Mouse (Mus musculus): ENCODE measurements around the gene Myocd. TPM values are rescaled to one million over a fixed set of nuclear protein-coding genes. Genes with fewer than 3 reads are reported as not detected.

The Myocd gene
- polyA plus RNA-seq, 1 experiment = 0.94 TPM

- H3K9ac ChIP-seq (ENCODE audit: low read depth, poor library complexity, severe bottlenecking) = no peak overlapping the region
- H3K27me3 ChIP-seq (ENCODE audit: control insufficient read depth, insufficient read depth, low read length, poor library complexity, severe bottlenecking) = no peaks in the 10 kb centered on the region; the same call in 1 of the 2 replicates
- no peaks in the 10 kb centered on the region for H3K4me1 ChIP-seq (ENCODE audit: control insufficient read depth, insufficient read depth, low read length)
- no peak for TF ChIP-seq CTCF (IDR thresholded peaks at IDR 0.05; ENCODE audit: low read depth, low read length)
- TF ChIP-seq EP300 (IDR thresholded peaks at IDR 0.05; ENCODE audit: insufficient read depth, low read depth, low read length) = no peak
- TF ChIP-seq POLR2A (IDR thresholded peaks at IDR 0.05; ENCODE audit: insufficient read depth, low read length) = no peak
- H3K27ac ChIP-seq (ENCODE audit: insufficient read depth, low read length) = no peak overlapping the region
- H3K9me3 ChIP-seq (replicated peaks; ENCODE audit: control insufficient read depth, insufficient read depth, low read length, poor library complexity, severe bottlenecking) = no peaks in the 10 kb centered on the region
- no peak overlapping the region for H3K4me3 ChIP-seq (ENCODE audit: low read depth, low read length)
- no peaks in the 10 kb centered on the region for H3K36me3 ChIP-seq (ENCODE audit: control insufficient read depth, insufficient read depth, low read length, poor library complexity, severe bottlenecking)
These were observed 5.7 kb upstream of the Myocd start for GRCm38 (mm10) chr11:65275441-65275840.

DNA sequence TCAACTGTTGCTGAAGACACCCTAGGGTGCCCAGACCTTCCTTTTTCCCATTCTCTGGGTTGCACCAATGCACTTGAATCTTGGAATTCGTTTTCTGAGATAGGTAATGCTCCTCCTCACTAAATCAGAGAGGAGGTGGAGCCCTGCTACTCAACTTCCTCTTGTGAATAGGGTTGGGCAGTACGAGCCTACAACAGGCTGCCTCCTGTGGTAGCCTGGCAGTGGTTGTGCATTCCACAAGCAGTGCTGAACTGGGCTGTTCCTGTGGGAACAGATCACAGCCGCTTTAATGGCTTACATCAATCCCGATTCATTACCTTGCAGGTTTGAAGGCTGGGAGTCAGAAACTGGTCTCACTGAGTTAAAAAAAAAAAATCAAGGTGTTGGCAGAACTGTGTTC is 1.2 kb upstream of the Myocd start:
- Histone ChIP-seq H3K4me1 (ENCODE audit: control insufficient read depth, insufficient read depth, low read length) (no peaks in the 10 kb centered on the region), H3K4me3 (ENCODE audit: low read depth, low read length) (no peak overlapping the region)
- TF ChIP-seq POLR2A (IDR thresholded peaks at IDR 0.05; ENCODE audit: insufficient read depth, low read length) (no peak), CTCF (IDR thresholded peaks at IDR 0.05; ENCODE audit: low read depth, low read length) (no peak), EP300 (IDR thresholded peaks at IDR 0.05; ENCODE audit: insufficient read depth, low read depth, low read length) (no peak)

GRCm38 (mm10) chr11:65268310-65268709 is 1.5 kb downstream of the Myocd start:
- no peak overlapping the region for H3K4me3 ChIP-seq (ENCODE audit: low read depth, low read length)
- H3K9ac ChIP-seq (ENCODE audit: low read depth, poor library complexity, severe bottlenecking) = no peak overlapping the region
- no peaks in the 10 kb centered on the region for H3K36me3 ChIP-seq (ENCODE audit: control insufficient read depth, insufficient read depth, low read length, poor library complexity, severe bottlenecking)
- H3K27ac ChIP-seq (ENCODE audit: insufficient read depth, low read length) = no peak overlapping the region
- no peaks in the 10 kb centered on the region for H3K4me1 ChIP-seq (ENCODE audit: control insufficient read depth, insufficient read depth, low read length)
- H3K9me3 ChIP-seq (replicated peaks; ENCODE audit: control insufficient read depth, insufficient read depth, low read length, poor library complexity, severe bottlenecking) = no peaks in the 10 kb centered on the region
- TF ChIP-seq CTCF (IDR thresholded peaks at IDR 0.05; ENCODE audit: low read depth, low read length) (no peak), POLR2A (IDR thresholded peaks at IDR 0.05; ENCODE audit: insufficient read depth, low read length) (no peak), EP300 (IDR thresholded peaks at IDR 0.05; ENCODE audit: insufficient read depth, low read depth, low read length) (no peak)
- no peaks in the 10 kb centered on the region; the same call in 1 of the 2 replicates for H3K27me3 ChIP-seq (ENCODE audit: control insufficient read depth, insufficient read depth, low read length, poor library complexity, severe bottlenecking)

More for the DNA sequence above, 1.2 kb upstream of the Myocd start:
- Histone ChIP-seq H3K9me3 (replicated peaks; ENCODE audit: control insufficient read depth, insufficient read depth, low read length, poor library complexity, severe bottlenecking) (no peaks in the 10 kb centered on the region), H3K27ac (ENCODE audit: insufficient read depth, low read length) (no peak overlapping the region), H3K36me3 (ENCODE audit: control insufficient read depth, insufficient read depth, low read length, poor library complexity, severe bottlenecking) (no peaks in the 10 kb centered on the region), H3K9ac (ENCODE audit: low read depth, poor library complexity, severe bottlenecking) (no peak overlapping the region), H3K27me3 (ENCODE audit: control insufficient read depth, insufficient read depth, low read length, poor library complexity, severe bottlenecking) (no peaks in the 10 kb centered on the region; the same call in 1 of the 2 replicates)

DNA sequence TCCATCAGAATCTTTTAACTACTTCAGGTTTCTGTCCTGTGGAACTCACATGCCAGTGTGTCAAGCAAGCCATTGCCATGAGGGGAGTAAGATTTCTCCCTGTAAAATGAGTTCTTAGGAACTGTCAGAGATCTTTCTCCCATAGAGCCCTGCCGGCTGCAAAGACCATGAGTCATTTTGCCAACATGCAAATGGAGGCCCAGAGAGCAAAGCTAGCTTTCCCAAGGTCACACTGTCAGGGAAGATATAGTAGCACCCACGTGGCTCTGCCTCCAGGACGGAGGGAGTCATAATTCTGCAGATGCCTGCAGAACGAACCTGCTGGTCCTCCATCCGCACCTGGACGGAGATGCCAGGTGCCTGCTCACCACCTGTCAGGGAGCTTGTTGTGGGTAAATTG is 6.3 kb downstream of the Myocd start:
- Histone ChIP-seq H3K9me3 (replicated peaks; ENCODE audit: control insufficient read depth, insufficient read depth, low read length, poor library complexity, severe bottlenecking) (no peaks in the 10 kb centered on the region), H3K4me1 (ENCODE audit: control insufficient read depth, insufficient read depth, low read length) (no peaks in the 10 kb centered on the region), H3K36me3 (ENCODE audit: control insufficient read depth, insufficient read depth, low read length, poor library complexity, severe bottlenecking) (no peaks in the 10 kb centered on the region), H3K27me3 (ENCODE audit: control insufficient read depth, insufficient read depth, low read length, poor library complexity, severe bottlenecking) (no peaks in the 10 kb centered on the region), H3K9ac (ENCODE audit: low read depth, poor library complexity, severe bottlenecking) (no peak overlapping the region), H3K27ac (ENCODE audit: insufficient read depth, low read length) (no peak overlapping the region), H3K4me3 (ENCODE audit: low read depth, low read length) (no peak overlapping the region)
- TF ChIP-seq EP300 (IDR thresholded peaks at IDR 0.05; ENCODE audit: insufficient read depth, low read depth, low read length) (no peak), CTCF (IDR thresholded peaks at IDR 0.05; ENCODE audit: low read depth, low read length) (no peak), POLR2A (IDR thresholded peaks at IDR 0.05; ENCODE audit: insufficient read depth, low read length) (no peak)

DNA sequence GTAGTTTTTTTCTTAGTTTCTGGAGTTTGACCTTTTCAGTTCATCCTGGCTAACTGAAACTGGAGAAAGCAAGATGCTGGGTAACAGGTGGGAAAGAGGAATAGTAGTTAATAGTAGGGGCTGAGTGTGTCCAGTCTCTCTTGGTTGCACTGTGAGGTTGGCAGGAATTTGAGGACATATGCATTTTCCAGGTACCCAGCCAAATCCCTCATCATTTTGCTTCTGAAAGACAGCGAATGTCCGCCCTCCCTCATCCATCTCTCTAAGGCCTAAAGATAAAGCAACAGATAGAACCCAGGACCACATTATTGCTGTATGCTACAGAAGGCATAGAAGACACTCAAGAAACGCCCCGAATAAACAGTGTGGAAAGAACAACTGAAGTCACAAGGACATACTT is 10.8 kb downstream of the Myocd start:
- H3K27me3 ChIP-seq (ENCODE audit: control insufficient read depth, insufficient read depth, low read length, poor library complexity, severe bottlenecking) = no peaks in the 10 kb centered on the region
- no peak overlapping the region for H3K9ac ChIP-seq (ENCODE audit: low read depth, poor library complexity, severe bottlenecking)
- no peaks in the 10 kb centered on the region for H3K36me3 ChIP-seq (ENCODE audit: control insufficient read depth, insufficient read depth, low read length, poor library complexity, severe bottlenecking)
- TF ChIP-seq EP300 (IDR thresholded peaks at IDR 0.05; ENCODE audit: insufficient read depth, low read depth, low read length) (no peak), CTCF (IDR thresholded peaks at IDR 0.05; ENCODE audit: low read depth, low read length) (no peak), POLR2A (IDR thresholded peaks at IDR 0.05; ENCODE audit: insufficient read depth, low read length) (no peak)
- no peaks in the 10 kb centered on the region for H3K4me1 ChIP-seq (ENCODE audit: control insufficient read depth, insufficient read depth, low read length)
- no peak overlapping the region for H3K4me3 ChIP-seq (ENCODE audit: low read depth, low read length)
- H3K9me3 ChIP-seq (replicated peaks; ENCODE audit: control insufficient read depth, insufficient read depth, low read length, poor library complexity, severe bottlenecking) = no peaks in the 10 kb centered on the region
- no peak overlapping the region for H3K27ac ChIP-seq (ENCODE audit: insufficient read depth, low read length)

GRCm38 (mm10) chr11:65256143-65256542 is 13.6 kb downstream of the Myocd start:
- Histone ChIP-seq H3K27ac (ENCODE audit: insufficient read depth, low read length) (no peak overlapping the region), H3K4me1 (ENCODE audit: control insufficient read depth, insufficient read depth, low read length) (no peaks in the 10 kb centered on the region), H3K4me3 (ENCODE audit: low read depth, low read length) (no peak overlapping the region), H3K9me3 (replicated peaks; ENCODE audit: control insufficient read depth, insufficient read depth, low read length, poor library complexity, severe bottlenecking) (no peaks in the 10 kb centered on the region), H3K9ac (ENCODE audit: low read depth, poor library complexity, severe bottlenecking) (no peak overlapping the region), H3K36me3 (ENCODE audit: control insufficient read depth, insufficient read depth, low read length, poor library complexity, severe bottlenecking) (no peaks in the 10 kb centered on the region), H3K27me3 (ENCODE audit: control insufficient read depth, insufficient read depth, low read length, poor library complexity, severe bottlenecking) (no peaks in the 10 kb centered on the region)
- TF ChIP-seq POLR2A (IDR thresholded peaks at IDR 0.05; ENCODE audit: insufficient read depth, low read length) (no peak), CTCF (IDR thresholded peaks at IDR 0.05; ENCODE audit: low read depth, low read length) (no peak), EP300 (IDR thresholded peaks at IDR 0.05; ENCODE audit: insufficient read depth, low read depth, low read length) (no peak)
